Mouse (Mus musculus): Measurements from ENCODE around the gene Dpyd.

- no peak for TF ChIP-seq CTCF (IDR thresholded peaks at IDR 0.05; ENCODE audit: low read depth)
- no peak for TF ChIP-seq EP300 (IDR thresholded peaks at IDR 0.05; ENCODE audit: low read depth)
Observed at GRCm38 (mm10) chr3:119063642-119064041, 501.7 kb downstream of the Dpyd start.
